Mouse (Mus musculus): Measurements from ENCODE around the gene Mab21l3.
A peak's percentile ranks its signal among the peaks of the same experiment; 100 is the strongest.
"Not testable (repeated sequence)": the region's sequence is repeated elsewhere in the genome, so short reads cannot be mapped to it uniquely, and the experiment has no call there.

Mab21l3 gene

DNA sequence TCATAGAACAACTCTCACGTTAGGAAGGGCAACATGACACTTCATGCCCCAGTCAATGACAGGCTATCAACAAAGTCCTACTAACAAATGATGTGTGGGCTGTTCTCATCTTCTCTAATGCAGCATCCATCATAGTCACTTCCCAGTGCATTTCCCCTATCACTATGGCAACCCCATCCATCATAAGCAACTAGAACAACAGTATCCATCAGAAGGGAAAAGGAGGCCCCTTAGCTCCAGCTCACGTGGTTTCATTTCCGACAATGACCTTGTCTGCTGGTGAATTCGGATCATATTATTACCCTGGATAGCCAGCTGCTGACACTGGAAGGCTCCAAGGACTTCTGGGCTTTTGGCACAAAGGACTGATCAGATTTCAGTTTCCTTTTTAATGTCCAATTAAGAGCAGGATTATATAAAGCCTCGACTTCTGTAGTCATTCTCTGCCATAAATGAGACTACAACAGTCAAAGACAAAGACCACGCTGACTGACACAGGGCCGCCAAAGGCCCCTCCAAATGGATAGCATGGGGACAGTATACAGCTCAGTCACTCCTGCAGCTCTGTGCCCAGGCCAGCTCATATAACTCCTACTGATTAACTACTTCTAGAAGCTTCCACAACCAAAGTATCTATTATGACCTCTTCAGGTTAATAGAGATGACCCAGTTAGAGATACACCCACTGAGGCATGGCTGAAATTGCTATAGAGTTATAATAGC, 6.2 kb downstream of the Mab21l3 start:
- DNase-seq (ENCODE audit: low spot score in 2 of 2): no peak

DNA sequence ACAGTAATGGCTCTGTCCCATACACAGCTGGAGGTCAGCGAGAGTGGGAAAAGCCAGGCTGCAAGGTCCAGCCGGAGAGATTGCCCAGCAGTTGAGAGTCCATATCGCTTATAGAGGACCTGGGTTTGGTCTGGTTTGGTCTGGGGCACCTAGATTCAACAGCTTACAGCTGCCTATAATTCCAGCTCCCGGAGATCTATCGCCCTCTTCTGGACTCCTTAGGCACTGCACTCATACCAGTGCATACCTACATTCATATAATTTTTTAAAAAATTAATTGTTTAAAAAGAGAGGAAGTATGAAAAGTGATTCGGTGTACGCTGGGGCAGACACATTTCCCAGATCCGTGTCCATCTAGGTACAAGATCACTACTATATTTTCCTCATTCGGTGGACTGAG, 9.4 kb downstream of the Mab21l3 start:
- no peak for DNase-seq (ENCODE audit: low spot score in 2 of 2)

DNA sequence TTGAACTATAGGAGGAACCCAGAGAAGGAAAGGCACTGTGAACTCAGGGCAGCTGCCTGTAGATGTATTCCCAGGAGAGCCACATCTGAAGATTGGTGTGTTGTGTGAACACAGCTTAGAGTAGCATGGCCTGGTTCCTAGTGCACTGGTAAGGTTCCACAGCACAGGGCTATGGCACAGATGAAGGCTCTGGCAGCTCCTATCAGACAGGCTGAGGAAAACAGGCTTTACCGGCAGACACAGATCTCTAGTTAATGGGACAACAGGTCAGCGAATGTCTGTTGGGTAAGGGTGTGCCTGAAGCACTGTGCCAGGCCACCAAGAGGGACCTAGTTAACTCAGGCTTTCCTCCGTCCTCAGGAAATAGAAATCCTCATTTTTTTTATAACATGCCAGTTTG, 11.8 kb downstream of the Mab21l3 start:
- no peak for DNase-seq (ENCODE audit: low spot score in 2 of 2)

DNA sequence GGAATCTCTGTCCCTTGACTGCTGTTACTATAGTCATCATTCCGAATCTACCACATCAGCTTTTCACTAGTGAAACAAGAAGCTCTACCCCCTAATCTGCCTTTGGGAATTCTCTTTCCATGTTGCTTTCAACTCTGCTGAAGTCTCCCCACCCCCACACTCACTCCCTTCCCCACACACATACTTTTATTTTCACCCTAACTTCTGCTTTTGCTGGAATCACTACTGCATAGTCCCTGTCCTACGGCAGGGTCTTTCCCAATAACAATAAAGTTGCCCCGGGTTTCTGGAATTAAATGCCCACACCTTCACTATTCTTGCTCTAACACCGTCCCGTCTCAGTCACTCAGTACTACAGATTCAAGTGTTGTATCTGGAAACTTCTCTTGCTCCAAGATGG, 12.2 kb downstream of the Mab21l3 start:
- no peak for DNase-seq (ENCODE audit: low spot score in 2 of 2)

DNA sequence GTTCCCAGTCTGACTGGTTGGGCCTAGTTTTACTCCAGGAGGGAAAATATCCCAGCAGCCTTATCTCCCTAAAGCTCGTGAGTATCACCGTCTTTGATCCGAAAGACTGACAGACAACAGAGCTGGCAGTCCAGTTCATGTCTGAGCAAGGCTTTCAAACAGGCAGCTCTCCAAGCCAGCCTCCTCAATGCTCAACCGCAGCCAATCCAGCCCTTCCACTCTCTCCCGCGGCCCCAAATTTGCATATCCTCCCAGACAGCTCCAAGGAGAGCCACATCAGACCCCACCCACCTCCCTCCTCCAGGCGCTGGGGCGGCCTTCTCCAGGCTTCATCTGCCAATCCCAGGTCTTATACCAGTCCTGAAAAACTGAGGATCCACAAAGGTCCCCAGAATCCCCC, 12.7 kb downstream of the Mab21l3 start:
- peak in 1 of 2 experiments; percentile 71 for DNase-seq (ENCODE audit: low spot score in 2 of 2)

DNA sequence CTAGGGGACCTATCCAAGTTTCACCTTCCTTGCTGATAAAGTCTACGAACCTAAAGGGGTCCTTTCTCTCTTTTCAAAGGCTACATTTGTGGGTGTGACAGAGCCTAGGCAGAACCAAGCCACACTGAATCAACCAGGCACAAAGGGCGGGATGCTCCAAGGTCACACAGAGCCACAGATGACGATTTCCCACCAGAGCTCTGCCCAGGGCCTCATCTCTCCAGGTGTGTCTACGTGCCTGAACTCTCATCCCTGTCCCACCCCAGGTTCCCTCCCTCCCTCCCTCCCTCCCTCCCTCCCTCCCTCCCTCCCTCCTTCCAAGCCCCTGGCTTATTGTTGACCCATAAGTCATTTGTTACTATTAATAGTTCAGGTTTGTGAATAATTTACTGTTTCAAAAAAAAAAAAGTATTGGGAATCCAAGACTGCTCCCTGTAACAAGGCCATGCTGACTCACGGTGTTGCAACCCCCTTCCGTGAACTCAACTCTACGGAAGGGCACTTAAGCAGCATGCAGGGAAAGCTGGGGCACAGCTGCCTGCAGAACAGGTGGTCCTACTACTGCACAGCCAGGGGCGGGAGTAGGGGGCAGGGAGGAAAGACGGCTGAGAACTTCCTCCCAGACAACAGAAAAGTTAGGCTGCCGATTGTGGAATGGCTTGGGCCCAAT, 17.4 kb downstream of the Mab21l3 start:
- no peak for DNase-seq (ENCODE audit: low spot score in 2 of 2)

DNA sequence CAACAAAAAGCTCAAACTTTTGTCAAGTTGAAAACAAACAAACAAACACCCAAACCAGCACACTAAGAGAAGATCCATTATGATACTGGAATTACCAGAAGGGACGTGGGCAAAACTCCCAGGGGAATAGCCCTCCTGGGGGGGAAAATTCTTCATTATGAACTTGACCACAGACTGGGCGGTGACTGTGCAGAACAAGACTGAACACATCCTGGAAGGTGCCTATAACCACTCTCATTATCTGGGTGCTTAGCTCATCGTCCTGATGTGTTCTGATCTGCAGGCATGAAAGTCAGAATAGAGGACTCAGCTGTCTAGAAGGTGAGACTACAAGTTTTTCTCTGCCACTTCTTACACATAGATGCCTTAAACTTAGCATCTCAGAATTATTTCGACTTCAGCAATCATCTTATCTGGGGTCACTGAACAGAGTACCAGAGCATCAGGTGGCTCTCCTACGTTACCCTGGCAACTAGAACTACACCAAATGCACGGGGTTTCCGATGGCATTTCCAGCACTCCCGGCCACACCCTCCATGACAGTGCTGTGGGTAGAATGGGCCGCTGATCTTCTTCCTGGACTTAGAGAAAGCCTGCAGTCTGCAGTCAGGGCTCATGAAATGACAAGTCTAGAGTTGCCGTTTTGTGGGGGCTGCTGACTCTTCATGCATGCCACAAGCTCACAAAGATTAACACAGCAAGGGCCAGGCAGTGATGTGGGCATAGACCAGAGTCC, 18.7 kb downstream of the Mab21l3 start:
- DNase-seq (ENCODE audit: low spot score in 2 of 2): no peak

DNA sequence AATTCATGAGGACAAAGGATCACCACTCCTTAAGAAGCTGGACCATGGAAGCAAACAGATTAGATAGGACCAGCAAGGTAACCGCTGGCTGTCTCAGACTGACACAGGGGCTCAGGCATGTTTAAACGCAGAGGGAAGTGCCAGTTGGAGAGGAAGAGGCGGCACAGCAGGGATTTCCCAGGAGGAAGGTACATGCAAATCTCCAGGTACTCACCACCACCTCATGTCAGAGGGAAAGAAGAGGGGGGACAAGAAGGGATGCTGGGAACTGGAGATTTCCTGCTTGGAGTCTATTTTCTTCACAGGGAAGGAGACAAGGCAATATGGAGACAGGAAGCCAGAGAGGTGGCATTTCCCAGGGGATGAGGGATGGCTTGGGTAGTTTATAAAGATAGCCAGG, 20.2 kb downstream of the Mab21l3 start:
- DNase-seq (ENCODE audit: low spot score in 2 of 2): no peak

DNA sequence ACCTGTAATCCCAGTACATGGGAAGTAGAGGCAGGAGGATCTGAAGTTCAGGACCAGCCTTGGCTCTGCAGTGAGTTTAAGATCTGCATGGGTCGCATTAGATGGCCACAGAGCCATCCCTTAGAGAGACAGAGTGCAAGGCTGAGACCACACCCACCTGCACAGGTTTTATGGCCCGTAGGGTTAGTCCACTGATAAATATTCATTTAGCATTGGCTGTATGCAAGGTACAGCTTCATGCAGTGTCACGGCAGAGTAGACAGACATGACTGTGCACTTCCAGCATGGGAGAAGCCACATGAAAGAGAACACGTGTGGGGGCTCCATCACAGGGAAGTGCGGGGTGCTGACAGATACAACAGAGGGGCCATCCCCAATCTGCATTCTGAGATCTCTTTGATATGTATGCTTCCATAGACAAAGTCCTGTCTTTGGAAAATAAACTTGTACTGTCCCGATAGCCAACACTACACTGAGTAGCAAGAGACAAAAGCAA, 21.5 kb downstream of the Mab21l3 start:
- DNase-seq (ENCODE audit: low spot score in 2 of 2): no peak

DNA sequence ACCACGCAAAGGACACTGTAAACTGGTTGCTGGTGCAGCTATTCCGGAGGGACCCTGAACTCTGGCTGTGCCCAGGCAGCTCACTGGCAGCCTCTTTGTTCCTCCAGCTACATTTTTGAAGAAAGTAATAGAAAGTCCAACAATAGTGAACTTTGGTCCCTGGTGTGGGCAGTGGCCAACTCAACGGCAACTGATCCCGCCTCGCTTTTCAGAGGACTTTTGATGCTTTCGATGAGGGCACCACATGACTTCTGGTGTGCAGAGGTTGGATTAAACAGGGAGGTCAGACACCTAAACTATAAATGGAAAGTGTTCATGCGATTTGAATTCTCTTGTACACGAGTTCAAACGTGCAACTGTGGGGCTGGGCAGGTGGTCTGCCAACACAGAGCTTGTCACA, 24.4 kb downstream of the Mab21l3 start:
- no peak for DNase-seq (ENCODE audit: low spot score in 2 of 2)

DNA sequence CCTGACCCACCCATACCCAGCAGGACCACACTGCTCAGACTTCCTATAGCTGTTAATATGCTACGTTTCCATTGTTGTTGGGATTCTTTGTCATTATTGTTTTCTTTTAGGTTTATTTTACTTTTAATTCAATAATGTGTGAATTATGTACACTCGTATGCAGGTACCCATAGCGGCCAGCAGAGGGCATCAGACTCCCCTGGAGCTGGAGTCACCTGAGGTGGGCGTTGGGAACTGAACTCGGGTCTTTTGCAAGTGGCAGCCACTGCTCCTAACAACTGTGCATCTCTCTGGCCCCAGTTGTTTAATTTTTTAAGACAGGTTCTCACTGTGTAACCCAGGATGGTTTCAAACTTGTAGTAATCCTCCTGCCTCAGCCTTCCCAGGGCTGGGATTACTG, 26.7 kb downstream of the Mab21l3 start:
- DNase-seq (ENCODE audit: low spot score in 2 of 2): no peak

DNA sequence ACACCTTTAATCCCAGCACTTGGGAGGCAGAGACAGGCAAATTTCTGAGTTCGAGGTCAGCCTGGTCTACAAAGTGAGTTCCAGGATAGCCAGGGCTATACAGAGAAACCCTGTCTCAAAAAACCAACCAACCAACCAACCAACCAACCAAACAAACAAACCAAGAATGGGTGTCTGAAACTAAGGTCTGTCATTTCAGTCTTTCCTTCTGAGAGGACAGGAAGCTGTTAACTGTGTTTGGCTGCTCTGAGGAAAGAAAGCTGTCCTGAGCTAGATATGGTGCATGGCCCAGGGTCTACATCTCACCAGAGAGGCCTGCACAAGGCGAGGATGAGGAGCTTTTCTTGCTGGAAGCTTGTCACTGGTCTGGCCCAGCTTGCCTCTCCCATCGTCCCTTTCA, 28.1 kb downstream of the Mab21l3 start:
- DNase-seq (ENCODE audit: low spot score in 2 of 2): not testable (repeated sequence)

DNA sequence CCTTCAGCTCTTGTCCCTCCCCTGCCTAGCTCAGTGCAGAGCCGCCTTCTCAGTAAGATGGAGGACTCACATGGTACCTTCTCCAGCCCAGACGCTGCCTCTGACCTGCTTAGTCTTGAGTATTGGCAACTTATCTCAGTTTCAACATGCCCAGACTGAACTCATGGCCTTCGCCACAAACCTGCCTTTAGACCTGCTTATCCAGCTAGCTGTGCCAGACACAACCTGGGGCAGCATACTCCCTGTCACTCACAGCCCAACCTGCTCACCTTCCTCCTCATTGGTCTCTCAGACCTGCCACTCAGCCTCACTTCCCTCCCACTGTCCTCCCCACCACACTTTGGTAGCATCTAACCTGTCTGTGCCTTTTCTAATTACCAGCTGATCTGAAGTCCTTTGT, 32.8 kb downstream of the Mab21l3 start:
- DNase-seq (ENCODE audit: low spot score in 2 of 2): no peak

DNA sequence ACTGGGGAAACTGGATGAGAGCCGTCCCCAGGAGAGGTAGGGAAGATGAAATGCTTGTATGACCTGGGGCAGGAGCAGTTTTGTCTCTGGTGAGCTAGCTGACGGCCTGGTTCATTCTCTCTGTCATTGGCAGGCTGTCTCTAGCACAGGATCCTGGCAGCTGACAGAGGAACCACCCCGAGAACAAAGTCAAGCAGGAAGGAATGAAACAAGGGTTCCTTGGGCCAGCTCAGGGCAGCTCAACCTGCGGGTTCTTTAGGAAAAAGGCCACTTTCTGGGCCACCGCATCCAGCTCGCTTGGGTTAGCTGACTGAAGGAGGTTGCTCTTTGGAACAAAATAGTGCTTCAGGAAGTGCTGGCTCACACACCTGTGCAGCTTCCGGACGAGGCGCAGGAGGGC, 34.0 kb downstream of the Mab21l3 start:
- no peak for DNase-seq (ENCODE audit: low spot score in 2 of 2)

DNA sequence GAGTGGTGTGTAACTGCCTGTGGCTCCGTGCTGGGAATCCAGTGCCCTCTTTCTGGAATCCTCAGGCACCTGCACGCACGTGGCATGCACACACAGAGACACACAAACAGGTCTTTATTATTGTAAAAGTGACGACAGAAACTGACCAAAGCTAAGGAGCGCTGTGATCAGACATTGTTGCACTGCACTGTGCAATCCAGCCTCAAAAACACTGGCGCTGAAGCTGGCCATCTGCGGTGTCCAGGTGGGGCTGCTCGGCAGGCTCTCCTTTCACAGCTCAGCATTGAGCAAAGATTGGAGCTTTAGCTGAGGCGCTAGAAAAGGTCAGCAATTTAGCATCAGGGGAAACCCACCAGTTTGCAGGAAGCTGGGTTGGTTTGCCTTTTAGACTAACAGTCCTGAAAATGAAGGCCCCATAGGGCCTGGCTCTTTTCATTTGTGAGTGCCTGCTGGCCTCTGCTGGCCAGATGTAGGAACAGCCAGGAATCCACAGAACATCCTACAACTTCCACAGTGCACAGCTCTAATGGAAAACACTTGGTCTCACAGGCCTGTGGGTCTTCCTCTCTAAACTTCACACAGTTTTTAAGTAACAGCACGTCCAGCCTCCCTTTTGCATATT, 36.3 kb downstream of the Mab21l3 start:
- DNase-seq (ENCODE audit: low spot score in 2 of 2): peak in 1 of 2 experiments; percentile 79

DNA sequence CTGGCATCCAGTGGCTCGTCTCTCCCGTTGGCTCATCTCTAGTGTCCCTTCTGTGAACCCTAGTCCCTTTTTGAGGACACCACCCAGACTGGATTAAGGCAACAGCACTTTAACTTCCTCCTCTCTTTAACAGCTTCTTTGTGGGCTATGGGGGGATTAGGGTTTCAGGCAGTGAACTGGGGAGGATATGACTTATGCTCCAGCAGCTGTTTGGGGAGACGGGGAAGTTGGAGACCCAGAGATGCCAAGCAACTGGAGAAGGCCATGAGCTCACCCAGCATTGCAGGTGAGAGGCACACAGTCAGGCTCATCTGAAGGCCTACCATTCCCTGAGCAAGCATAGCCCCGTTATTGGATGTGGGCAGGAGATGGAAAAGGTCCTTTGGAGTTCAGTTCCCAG, 36.8 kb downstream of the Mab21l3 start:
- no peak for DNase-seq (ENCODE audit: low spot score in 2 of 2)

DNA sequence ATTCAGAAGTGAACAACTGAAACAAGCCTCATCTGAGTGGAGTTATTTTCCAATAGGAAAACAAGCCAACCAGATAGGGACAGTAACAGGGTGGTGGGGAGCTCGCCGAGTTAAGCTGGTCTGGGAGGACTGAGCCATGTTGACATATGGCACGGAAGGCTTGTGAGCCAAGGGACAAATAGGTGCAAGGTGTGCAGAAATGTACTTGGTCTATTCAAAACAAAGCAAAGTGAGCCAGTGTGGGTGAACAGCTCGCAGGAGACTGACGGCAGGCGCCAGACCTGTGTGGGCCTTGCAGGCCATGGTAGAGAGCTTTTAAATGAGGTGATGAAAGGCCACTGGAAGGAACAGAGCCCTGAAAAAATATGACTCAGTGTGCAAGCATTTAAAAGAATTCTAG, 41.1 kb downstream of the Mab21l3 start:
- no peak for DNase-seq (ENCODE audit: low spot score in 2 of 2)

DNA sequence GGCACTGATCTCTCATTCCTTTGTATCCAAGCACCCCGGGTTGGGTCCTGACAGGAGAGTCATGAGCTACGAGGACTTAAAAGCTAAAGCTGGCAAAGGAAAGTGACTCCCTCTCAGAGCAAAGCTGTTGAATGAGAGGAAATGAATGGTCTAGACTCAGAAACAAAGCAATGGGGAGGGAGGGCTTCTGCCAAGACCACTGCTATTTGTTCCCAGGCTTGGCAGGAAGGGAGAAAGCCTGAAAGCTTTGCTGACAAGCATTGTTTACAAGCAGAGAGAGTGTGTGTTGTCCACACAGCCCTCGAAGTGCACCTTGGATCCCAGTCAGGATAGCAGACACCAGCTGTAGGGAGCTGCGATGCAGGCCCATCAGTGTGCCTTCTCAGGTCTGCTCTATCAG, 41.8 kb downstream of the Mab21l3 start:
- DNase-seq (ENCODE audit: low spot score in 2 of 2): no peak

DNA sequence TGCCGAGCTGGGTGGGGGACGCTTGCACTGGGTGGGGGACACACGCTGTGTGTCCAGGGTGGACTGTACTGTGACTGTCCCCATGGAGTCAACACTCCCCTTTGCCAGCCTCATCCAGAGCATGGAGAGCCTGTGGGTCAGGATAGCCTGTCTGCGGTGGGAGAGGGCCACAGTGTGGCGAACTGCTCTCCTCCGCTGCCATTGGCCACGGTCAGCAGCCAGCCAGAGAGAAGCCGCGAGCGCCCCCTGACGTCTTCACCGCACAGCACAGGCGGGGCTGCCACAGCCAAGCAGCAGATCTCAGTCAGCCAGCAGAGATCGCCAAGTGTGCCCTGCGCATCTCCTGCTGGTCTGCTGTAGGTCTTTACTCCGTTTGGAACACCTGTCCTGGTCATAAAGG, 42.6 kb downstream of the Mab21l3 start:
- DNase-seq (ENCODE audit: low spot score in 2 of 2): peak; percentile 49 to 95

DNA sequence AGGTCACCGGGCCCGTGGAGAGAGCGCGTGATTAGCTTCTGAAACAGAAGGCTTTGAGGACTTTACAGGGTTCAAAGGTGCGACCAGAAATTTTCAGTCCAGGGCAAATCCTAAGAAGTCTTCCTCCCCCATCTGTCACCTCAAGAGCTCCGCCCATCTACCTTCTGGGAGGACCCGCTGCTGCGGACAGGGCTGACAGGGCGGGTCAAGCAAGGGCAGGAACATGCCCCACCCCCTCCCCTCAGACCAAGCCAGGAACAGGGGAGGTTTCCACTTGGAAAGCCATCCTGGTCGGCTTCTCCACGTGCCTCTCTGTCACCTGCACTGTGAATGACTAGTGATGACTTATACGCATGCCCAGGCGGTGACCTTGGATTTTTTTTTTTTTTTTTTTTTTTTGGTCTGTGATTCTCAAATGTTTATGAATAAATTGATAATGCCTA, 43.2 kb downstream of the Mab21l3 start:
- DNase-seq (ENCODE audit: low spot score in 2 of 2): no peak

DNA sequence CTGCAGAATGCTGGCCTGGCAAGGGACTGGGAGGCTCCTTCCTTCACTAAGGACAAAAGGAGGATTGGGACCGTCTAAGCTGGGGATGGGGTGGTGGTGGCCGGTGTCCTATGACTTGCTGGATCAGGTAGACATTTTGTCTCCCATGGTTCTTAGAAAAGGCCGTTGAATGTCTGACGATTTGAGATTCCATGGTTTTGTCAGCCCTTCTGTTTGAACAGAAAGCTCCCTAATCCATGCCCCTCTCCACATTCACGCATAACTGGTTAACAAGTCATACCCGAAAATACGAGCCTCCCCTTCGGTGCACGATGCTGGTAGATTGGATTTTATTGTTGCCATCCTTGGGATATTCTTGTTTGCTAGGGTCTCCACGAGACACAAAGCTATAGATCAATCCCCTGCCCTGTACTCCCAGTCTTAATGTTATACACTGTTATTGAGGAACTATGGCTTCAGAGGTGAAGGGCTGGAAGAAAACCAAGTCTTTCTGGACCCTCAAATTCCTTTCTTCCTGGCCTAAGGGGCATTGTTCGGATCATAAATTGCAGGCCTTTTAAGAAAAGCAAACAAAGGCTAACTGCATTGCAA, 43.7 kb downstream of the Mab21l3 start:
- no peak for DNase-seq (ENCODE audit: low spot score in 2 of 2)

DNA sequence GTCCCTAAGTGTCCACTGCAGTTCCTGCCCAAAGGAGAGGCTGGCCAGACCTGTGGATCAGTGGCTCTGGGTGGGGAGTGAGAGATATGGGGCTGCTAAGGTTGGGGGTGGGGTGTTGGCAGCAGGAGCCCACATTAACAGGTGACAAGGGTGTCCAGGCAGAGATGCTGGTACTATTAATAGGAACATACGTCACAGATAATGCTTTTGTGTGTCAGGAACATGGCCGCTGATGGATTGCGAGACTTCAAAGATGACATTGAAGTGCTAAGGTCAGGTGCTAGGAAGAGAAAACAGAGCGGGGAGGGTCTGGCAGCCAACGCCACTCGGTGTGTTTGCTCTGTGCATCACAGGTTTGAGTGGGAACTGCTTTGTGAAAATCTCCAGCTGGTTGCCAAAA, 44.4 kb downstream of the Mab21l3 start:
- DNase-seq (ENCODE audit: low spot score in 2 of 2): no peak

Data from left cerebral cortex, adult 9 months (tissue).